Mouse (Mus musculus): ENCODE results near the gene Pstpip1.

DNA sequence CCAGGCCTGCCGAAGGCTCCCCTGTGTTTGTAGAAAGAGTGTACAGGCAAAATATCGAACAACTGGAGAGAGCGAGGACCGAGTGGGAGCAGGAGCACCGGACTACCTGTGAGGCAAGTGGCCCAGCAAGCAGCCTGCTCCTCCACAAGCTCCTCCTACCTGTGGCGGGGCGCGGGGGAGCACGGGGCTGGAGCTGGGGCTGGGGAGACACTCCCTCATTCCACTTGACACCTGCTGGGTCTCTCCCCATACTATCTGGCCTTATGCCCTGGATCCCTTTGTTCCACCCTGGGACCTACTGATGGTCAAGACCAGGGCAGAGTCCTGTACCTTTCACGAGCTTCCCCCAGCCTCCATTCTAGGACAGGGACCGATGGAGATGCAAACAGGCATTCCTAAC lies 34.8 kb downstream of the Pstpip1 start:
- TF ChIP-seq CTCF (IDR thresholded peaks at IDR 0.05; ENCODE audit: control insufficient read depth, insufficient read depth, insufficient read length) (no peak), USF1 (IDR thresholded peaks at IDR 0.05; ENCODE audit: low read depth) (no peak)

Data from C2C12 (cell line).